Mouse (Mus musculus): ENCODE measurements at regions not wholly inside any gene's neighbourhood (a gene's known extent, or its start where the extent isn't known, plus 50 kb on each side); places are given as distances from the start of the nearest gene placed in this dataset.

GRCm38 (mm10) chr10:95773425-95773980 lies 69.2 kb downstream of the Gm33543 start:
- ATAC-seq (ENCODE audit: low FRiP score) = no peak
- H3K4me1 ChIP-seq = no peaks in the 10 kb centered on the region
- WGBS = 84% methylated on average over 16 of the region's 16 CpGs

GRCm38 (mm10) chr10:95772811-95773424 lies 69.8 kb downstream of the Gm33543 start:
- H3K27ac ChIP-seq = no peak overlapping the region
- no peaks in the 10 kb centered on the region for H3K27me3 ChIP-seq
- no peaks in the 10 kb centered on the region for H3K9me3 ChIP-seq
- H3K36me3 ChIP-seq (replicated peaks) = no peaks in the 10 kb centered on the region
- no peaks in the 10 kb centered on the region for H3K4me1 ChIP-seq
- no peak overlapping the region for H3K9ac ChIP-seq
- no peak for ATAC-seq (ENCODE audit: low FRiP score)
- 93% methylated on average over 9 of the region's 9 CpGs for WGBS
- H3K4me3 ChIP-seq (replicated peaks) = no peak overlapping the region
- no peak overlapping the region for H3K4me2 ChIP-seq

More at GRCm38 (mm10) chr10:95773425-95773980, 69.2 kb downstream of the Gm33543 start:
- H3K4me2 ChIP-seq = no peak overlapping the region
- no peaks in the 10 kb centered on the region for H3K27me3 ChIP-seq
- H3K9ac ChIP-seq = no peak overlapping the region
- H3K36me3 ChIP-seq (replicated peaks) = no peaks in the 10 kb centered on the region
- no peaks in the 10 kb centered on the region for H3K9me3 ChIP-seq
- H3K4me3 ChIP-seq (replicated peaks) = no peak overlapping the region
- H3K27ac ChIP-seq = no peak overlapping the region

- no peak overlapping the region for H3K4me3 ChIP-seq (replicated peaks)
- no peak overlapping the region for H3K4me2 ChIP-seq
- H3K4me1 ChIP-seq = no peaks in the 10 kb centered on the region
- no peak overlapping the region for H3K9ac ChIP-seq
- ATAC-seq (ENCODE audit: low FRiP score) = no peak
- H3K36me3 ChIP-seq (replicated peaks) = no peaks in the 10 kb centered on the region
- no peaks in the 10 kb centered on the region for H3K27me3 ChIP-seq
- H3K27ac ChIP-seq = no peak overlapping the region
- WGBS = 93% methylated on average over 8 of the region's 8 CpGs
- no peaks in the 10 kb centered on the region for H3K9me3 ChIP-seq
Observed at GRCm38 (mm10) chr10:95768974-95769373, 73.8 kb downstream of the Gm33543 start.

- Histone ChIP-seq H3K36me3 (replicated peaks) (no peaks in the 10 kb centered on the region), H3K9me3 (no peaks in the 10 kb centered on the region), H3K4me3 (replicated peaks) (no peak overlapping the region), H3K27me3 (no peaks in the 10 kb centered on the region), H3K4me2 (no peak overlapping the region), H3K9ac (no peak overlapping the region), H3K27ac (no peak overlapping the region), H3K4me1 (no peaks in the 10 kb centered on the region)
- WGBS = 84% methylated on average over 5 of the region's 7 CpGs
- no peak for ATAC-seq (ENCODE audit: low FRiP score)
Observed at GRCm38 (mm10) chr10:95767526-95768161, 75.1 kb downstream of the Gm33543 start.

- 84% methylated on average over 4 of the region's 4 CpGs for WGBS
Observed at GRCm38 (mm10) chr10:95764129-95764528, 78.6 kb downstream of the Gm33543 start.

GRCm38 (mm10) chr10:95762632-95763031 lies 80.1 kb downstream of the Gm33543 start:
- Histone ChIP-seq H3K4me2 (no peak overlapping the region), H3K4me1 (no peaks in the 10 kb centered on the region), H3K27ac (no peak overlapping the region), H3K9me3 (no peaks in the 10 kb centered on the region), H3K27me3 (no peaks in the 10 kb centered on the region), H3K36me3 (replicated peaks) (no peaks in the 10 kb centered on the region), H3K4me3 (replicated peaks) (no peak overlapping the region), H3K9ac (no peak overlapping the region)
- no peak for ATAC-seq (ENCODE audit: low FRiP score)
- 84% methylated on average over 8 of the region's 8 CpGs for WGBS

More at GRCm38 (mm10) chr10:95764129-95764528, 78.6 kb downstream of the Gm33543 start:
- no peaks in the 10 kb centered on the region for H3K27me3 ChIP-seq
- H3K4me2 ChIP-seq = no peak overlapping the region
- ATAC-seq (ENCODE audit: low FRiP score) = no peak
- no peaks in the 10 kb centered on the region for H3K9me3 ChIP-seq
- no peak overlapping the region for H3K4me3 ChIP-seq (replicated peaks)
- no peaks in the 10 kb centered on the region for H3K4me1 ChIP-seq
- H3K27ac ChIP-seq = no peak overlapping the region
- no peaks in the 10 kb centered on the region for H3K36me3 ChIP-seq (replicated peaks)
- no peak overlapping the region for H3K9ac ChIP-seq

- no peak for ATAC-seq (ENCODE audit: low FRiP score)
- H3K4me3 ChIP-seq (replicated peaks) = no peak overlapping the region
- no peaks in the 10 kb centered on the region for H3K9me3 ChIP-seq
- no peaks in the 10 kb centered on the region for H3K4me1 ChIP-seq
- no peak overlapping the region for H3K9ac ChIP-seq
- no peaks in the 10 kb centered on the region for H3K36me3 ChIP-seq (replicated peaks)
- H3K27me3 ChIP-seq = no peaks in the 10 kb centered on the region
- H3K27ac ChIP-seq = no peak overlapping the region
- H3K4me2 ChIP-seq = no peak overlapping the region
- WGBS = 89% methylated on average over 4 of the region's 4 CpGs
Observed at GRCm38 (mm10) chr10:95761969-95762368, 80.8 kb downstream of the Gm33543 start.

GRCm38 (mm10) chr10:95760121-95760870 lies 82.4 kb downstream of the Gm33543 start:
- H3K36me3 ChIP-seq (replicated peaks) = no peaks in the 10 kb centered on the region
- no peaks in the 10 kb centered on the region for H3K4me1 ChIP-seq
- no peaks in the 10 kb centered on the region for H3K9me3 ChIP-seq
- no peaks in the 10 kb centered on the region for H3K27me3 ChIP-seq
- WGBS = 94% methylated on average over 9 of the region's 9 CpGs
- H3K27ac ChIP-seq = no peak overlapping the region
- no peak for ATAC-seq (ENCODE audit: low FRiP score)
- no peak overlapping the region for H3K4me2 ChIP-seq
- no peak overlapping the region for H3K4me3 ChIP-seq (replicated peaks)
- no peak overlapping the region for H3K9ac ChIP-seq

- Histone ChIP-seq H3K4me3 (replicated peaks) (no peak overlapping the region), H3K9me3 (no peaks in the 10 kb centered on the region), H3K9ac (no peak overlapping the region), H3K4me1 (no peaks in the 10 kb centered on the region), H3K27ac (no peak overlapping the region), H3K36me3 (replicated peaks) (no peaks in the 10 kb centered on the region), H3K27me3 (no peaks in the 10 kb centered on the region), H3K4me2 (no peak overlapping the region)
- WGBS = 92% methylated on average over 8 of the region's 8 CpGs
- ATAC-seq (ENCODE audit: low FRiP score) = no peak
Observed at GRCm38 (mm10) chr10:95758181-95758580, 84.5 kb downstream of the Gm33543 start.

- ATAC-seq (ENCODE audit: low FRiP score) = no peak
- no peaks in the 10 kb centered on the region for H3K4me1 ChIP-seq
- H3K27ac ChIP-seq = no peak overlapping the region
- H3K9me3 ChIP-seq = no peaks in the 10 kb centered on the region
- no peaks in the 10 kb centered on the region for H3K27me3 ChIP-seq
- WGBS = 90% methylated on average over 3 of the region's 3 CpGs
- H3K9ac ChIP-seq = no peak overlapping the region
- H3K4me2 ChIP-seq = no peak overlapping the region
- H3K4me3 ChIP-seq (replicated peaks) = no peak overlapping the region
- H3K36me3 ChIP-seq (replicated peaks) = no peaks in the 10 kb centered on the region
Observed at GRCm38 (mm10) chr10:95755429-95755828, 82.2 kb upstream of the Anapc15-ps start.

- no peaks in the 10 kb centered on the region for H3K9me3 ChIP-seq
Observed at GRCm38 (mm10) chr10:95753396-95753905, 80.2 kb upstream of the Anapc15-ps start.

GRCm38 (mm10) chr10:95748360-95748759 lies 75.1 kb upstream of the Anapc15-ps start:
- no peak overlapping the region for H3K27ac ChIP-seq
- no peaks in the 10 kb centered on the region for H3K4me1 ChIP-seq
- 91% methylated on average over 1 of the region's 1 CpGs for WGBS
- no peak overlapping the region for H3K9ac ChIP-seq
- H3K36me3 ChIP-seq (replicated peaks) = no peaks in the 10 kb centered on the region
- no peaks in the 10 kb centered on the region for H3K9me3 ChIP-seq
- no peak overlapping the region for H3K4me3 ChIP-seq (replicated peaks)
- no peaks in the 10 kb centered on the region for H3K27me3 ChIP-seq
- ATAC-seq (ENCODE audit: low FRiP score) = no peak
- no peak overlapping the region for H3K4me2 ChIP-seq

More at GRCm38 (mm10) chr10:95753396-95753905, 80.2 kb upstream of the Anapc15-ps start:
- Histone ChIP-seq H3K4me3 (replicated peaks) (no peak overlapping the region), H3K27me3 (no peaks in the 10 kb centered on the region), H3K9ac (no peak overlapping the region), H3K36me3 (replicated peaks) (no peaks in the 10 kb centered on the region), H3K4me1 (no peaks in the 10 kb centered on the region), H3K4me2 (no peak overlapping the region), H3K27ac (no peak overlapping the region)
- ATAC-seq (ENCODE audit: low FRiP score) = no peak
- WGBS = 91% methylated on average over 11 of the region's 11 CpGs
